Mouse (Mus musculus) retina, postnatal 7 days (tissue): ENCODE measurements around the gene Dst.

ENCODE experiments used
- DNase-seq: peaks from one replicate; pipeline ENCODE4 v3.0.0-alpha.2; 2012; ENCODE audit warnings: low read depth, low spot score

Dst gene

DNA sequence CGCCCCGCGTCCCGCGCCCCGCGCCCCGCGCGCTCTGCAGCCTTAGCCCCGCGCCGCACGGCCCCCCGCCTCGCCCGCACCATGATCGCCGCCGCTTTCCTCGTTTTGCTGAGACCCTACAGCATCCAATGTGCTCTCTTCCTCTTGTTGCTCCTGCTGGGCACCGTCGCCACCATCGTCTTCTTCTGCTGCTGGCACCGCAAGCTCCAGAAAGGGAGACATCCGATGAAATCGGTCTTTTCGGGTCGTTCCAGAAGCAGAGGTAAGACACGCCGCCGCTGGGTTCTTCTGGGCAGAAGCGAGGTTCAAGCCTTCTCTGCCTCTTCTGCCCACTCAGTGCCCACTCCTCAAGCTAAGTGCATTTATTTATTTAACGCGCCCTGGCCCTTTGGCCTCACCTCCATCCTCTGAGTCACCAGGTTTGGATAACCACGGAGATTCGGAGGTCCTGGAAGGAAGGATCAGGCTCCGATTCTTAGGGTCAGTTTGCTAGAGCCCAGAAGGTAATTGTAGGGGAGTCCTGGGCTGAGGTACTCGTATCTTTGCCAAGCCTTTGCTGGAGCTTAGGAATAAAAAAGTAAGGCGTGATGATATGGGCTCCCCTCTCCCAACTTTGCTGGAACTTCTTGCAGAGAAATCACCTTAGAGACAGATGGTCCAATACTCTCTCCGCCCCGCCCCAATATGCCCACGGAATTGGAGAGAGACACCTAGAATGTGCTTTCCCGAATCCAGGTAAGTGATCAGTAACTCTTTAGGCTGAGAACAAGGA, at the start of gene Dst:
Gene Dst, plus strand, starts transcription at position 35 of the 772 bp plus-strand sequence.
- no peak for DNase-seq

- no peak for DNase-seq
Measured at GRCm38 (mm10) chr1:33869031-33869430, 39.0 kb upstream of the Dst start.

DNA sequence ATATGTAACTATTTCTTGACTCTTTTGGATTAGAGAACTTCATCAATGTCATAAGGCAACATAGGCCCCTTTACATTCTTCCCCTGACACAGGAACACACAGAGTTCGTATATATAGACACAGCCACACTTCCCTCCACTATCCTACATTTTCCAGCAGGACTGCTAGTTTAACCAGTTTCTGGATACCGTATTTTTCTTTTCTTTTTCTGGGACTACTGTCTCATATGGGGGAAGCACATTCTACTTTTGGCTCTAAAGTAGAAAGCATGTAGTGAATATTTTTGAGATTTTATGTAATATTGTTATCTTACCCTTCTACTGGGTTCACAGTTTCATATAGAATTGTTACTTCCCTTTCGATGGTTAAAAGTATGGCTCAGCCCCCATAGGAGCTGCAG, 38.6 kb upstream of the Dst start:
- DNase-seq = no peak

- DNase-seq = no peak
Measured at GRCm38 (mm10) chr1:33873561-33873960, 34.5 kb upstream of the Dst start.

DNA sequence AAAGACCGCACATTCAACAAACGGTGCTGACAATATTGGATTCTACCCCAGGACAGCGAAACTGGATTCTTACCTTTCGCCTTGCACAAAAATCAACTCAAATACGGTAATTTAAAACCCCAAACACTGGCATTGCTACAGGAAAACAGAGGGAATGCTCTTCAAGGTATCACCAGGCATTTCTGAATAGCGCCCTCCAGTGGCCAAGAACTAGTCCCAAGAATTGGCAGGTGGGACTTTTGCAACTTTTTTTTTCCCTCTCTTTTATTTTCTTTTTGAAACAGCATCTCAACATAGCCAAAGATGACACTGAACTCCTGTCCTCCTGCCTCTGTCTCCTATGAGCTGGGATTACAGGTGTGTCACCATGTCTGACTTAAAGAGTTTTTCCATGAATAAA, 32.3 kb upstream of the Dst start:
- no peak for DNase-seq

DNA sequence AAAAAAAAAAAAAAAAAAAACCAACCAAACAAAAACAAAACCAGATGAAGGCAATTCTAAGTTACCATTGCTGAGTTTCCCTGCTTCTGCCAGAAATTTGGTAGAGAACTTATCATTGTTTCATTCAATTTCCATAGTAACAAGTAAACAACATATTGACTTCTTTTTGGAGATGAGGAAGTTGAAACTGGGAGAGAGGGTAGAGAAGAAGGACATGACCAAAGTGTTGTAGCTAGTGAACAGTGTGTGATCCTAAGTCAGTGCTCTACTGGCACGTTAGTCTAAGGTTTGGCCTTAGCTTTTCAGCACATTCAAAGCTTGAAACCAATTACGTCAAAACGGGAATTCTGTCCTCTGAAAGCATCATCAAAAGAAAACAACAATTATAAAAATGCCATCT, 31.6 kb upstream of the Dst start:
- DNase-seq = no peak

GRCm38 (mm10) chr1:33878170-33878569, 29.9 kb upstream of the Dst start:
- DNase-seq = no peak

DNA sequence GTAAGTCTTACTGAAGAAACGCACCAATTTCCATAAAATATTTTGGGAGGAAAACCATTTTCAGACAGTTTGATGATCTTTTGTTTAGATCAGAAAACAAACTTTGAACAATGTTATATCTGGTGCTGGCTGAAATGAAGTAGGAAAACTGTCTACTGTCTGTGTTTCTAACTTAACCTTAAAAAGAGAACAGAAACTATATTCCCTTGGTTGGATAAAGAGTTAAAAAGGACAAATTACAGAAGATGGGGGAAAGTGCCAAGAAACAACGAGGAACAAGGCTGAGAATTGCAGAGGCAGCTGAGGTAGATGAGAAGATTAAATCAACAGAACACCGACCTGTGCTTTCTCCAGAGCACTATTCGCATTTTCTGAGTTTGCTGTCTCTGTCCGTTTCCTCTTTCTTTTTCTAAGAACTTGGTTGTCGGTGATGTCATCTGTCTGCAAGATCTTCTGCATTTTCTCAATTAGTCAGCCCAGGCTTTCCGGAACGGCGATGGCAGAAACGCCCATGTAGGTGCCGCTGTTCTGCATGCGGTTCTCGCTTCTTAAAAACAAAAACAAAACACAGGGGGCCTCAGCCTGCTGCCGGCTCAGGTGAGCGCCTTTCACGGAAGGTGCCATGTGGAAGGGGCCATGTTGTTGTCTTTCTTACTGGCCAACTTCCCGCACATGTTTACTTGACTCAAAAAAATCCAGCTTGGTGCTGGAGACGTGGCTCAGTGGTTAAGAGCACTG, 24.8 kb upstream of the Dst start:
- no peak for DNase-seq

- DNase-seq = no peak
Measured at GRCm38 (mm10) chr1:33892784-33893183, 15.2 kb upstream of the Dst start.

GRCm38 (mm10) chr1:33896116-33896515, 11.9 kb upstream of the Dst start:
- no peak for DNase-seq

- no peak for DNase-seq
Measured at GRCm38 (mm10) chr1:33896666-33897065, 11.4 kb upstream of the Dst start.

DNA sequence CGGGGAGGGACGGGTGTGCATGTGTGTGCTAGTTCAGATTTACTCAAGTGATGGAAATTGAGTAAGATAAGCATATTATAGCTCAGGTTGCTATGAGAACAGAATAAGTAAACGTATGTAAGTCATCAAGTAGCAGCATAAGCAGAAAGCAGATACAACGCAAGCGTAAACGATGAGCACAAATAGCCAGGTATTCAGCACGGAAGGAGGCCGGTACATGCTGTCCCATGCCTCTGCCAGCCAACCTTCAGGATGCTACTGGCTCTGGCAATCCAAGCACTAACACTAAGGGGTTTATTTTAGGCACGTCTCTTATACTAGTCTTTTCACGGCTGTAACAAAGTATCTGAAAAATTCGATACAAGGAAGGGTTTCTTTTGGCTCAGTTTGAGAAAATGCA, 10.6 kb upstream of the Dst start:
- no peak for DNase-seq

GRCm38 (mm10) chr1:33898373-33898772, 9.7 kb upstream of the Dst start:
- no peak for DNase-seq

GRCm38 (mm10) chr1:33900175-33900574, 7.8 kb upstream of the Dst start:
- DNase-seq = no peak

- no peak for DNase-seq
Measured at GRCm38 (mm10) chr1:33903587-33903986, 4.4 kb upstream of the Dst start.

GRCm38 (mm10) chr1:33906216-33906615, 1.8 kb upstream of the Dst start:
- DNase-seq = no peak

DNA sequence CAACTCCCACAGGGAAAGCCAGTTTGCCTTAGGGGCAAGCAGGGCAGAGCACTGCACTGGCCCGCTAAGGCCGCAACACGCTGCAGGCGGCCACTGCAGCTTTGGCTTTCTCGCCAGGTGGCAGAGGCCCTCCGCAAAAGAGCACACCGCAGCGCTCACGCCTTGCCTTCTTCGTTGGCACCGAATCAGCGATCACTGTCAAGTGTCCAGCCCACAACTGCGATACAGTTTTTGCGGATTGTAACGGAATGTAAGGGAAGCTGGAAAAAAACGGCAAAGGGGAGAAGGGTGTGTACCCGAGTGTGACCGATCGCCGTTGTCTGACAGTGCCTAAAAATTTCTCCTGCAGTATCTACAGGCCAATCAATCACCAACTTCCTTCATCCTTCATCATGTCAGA, 1.1 kb upstream of the Dst start:
- DNase-seq = no peak

- peak; percentile 53 for DNase-seq
Measured at GRCm38 (mm10) chr1:33907421-33908190, 419 bp upstream of the Dst start, which contains the start of gene Bend6. TSS of gene Bend6 (minus strand) at chr1:33907816.

GRCm38 (mm10) chr1:33911589-33911988, 3.6 kb downstream of the Dst start:
- no peak for DNase-seq

- no peak for DNase-seq
Measured at GRCm38 (mm10) chr1:33916554-33916953, 8.5 kb downstream of the Dst start.

DNA sequence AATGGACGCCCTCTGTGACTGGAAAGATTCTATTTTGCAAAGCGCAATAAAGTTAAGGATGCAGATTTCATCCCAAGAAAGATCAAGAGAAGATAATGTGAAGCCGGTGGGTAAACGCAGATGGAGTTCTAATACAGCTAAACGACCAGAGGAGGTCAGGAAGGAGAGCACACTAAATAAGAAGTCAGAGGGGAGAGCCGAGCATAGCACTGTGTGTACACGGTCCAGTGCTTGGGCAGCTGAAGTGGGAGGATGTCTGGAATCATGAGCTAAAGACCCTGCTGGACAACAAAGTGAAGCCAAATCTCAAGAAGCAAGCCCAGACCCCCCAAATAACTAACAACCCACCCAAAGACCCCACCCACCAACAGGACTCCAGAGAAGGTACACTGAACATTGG, 14.9 kb downstream of the Dst start:
- no peak for DNase-seq

DNA sequence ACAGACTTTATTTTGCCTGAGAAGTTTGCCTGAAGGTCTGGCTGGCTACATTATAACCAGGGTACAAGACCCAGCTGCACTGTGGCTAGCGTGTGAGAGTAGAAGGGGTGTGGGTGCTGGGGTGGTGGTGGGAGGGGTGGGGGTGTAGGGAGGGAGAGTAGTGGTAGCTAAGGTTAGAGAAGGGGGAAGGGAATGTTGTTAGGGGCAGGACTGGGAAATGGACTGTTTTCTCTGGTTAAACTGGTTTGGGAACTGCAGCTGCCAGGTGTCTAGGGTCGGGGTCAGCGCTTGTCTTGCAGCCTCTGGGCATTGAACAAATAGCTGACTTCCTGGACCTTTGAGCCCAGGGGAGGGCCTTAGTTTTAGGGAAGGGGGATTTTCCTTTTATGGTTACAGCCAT, 17.3 kb downstream of the Dst start:
- no peak for DNase-seq
